Mouse (Mus musculus) embryonic fibroblast, embryonic 13.5 days (primary cell): ENCODE data around the gene Arf4.

Source experiments
- CTCF ChIP-seq: IDR thresholded peaks from 2 replicates; pipeline ENCODE4 v1.5.1; 2011; ENCODE audit warnings: mild to moderate bottlenecking, control low read depth, low read length, moderate library complexity, borderline replicate concordance; ENCODE audit not compliant: insufficient read depth
- POLR2A ChIP-seq: IDR thresholded peaks from 2 replicates; pipeline ENCODE4 v1.6.1; 2011; ENCODE audit warnings: low read depth, mild to moderate bottlenecking, control low read depth, low read length, moderate library complexity

GRCm38 (mm10) chr14:26645989-26646650, 8.2 kb downstream of the Arf4 start:
- no peak for TF ChIP-seq POLR2A
- TF ChIP-seq CTCF = no peak
